Mouse (Mus musculus) adrenal gland, adult 8-10 months (tissue): ENCODE data around the gene Cd209a. TPM values are rescaled to one million over a fixed set of nuclear protein-coding genes. Genes with fewer than 3 reads are reported as not detected.
A peak's percentile ranks its signal among the peaks of the same experiment; 100 is the strongest.
"Not testable (repeated sequence)": the region's sequence is repeated elsewhere in the genome, so short reads cannot be mapped to it uniquely, and the experiment has no call there.

Experiments used
- DNase-seq: peaks from one replicate; pipeline ENCODE4 v3.0.0; 2022
- microRNA-seq, 2 experiments: library from miRNA; unstranded; fragments of <30 nt; microRNA quantifications; one replicate each; pipeline ENCODE4 v1.2.0; 2022
- total RNA-seq, 4 experiments: library from RNA; stranded (reverse); gene quantifications; 2 replicates each; pipeline ENCODE4 v1.2.4; 2022

Gene Cd209a
- 1 to 10 TPM in 2 of 4 experiments, under 1 TPM in 1, not detected in 1; 0.28 to 1.4 (median 1.2) TPM for total RNA-seq

DNA sequence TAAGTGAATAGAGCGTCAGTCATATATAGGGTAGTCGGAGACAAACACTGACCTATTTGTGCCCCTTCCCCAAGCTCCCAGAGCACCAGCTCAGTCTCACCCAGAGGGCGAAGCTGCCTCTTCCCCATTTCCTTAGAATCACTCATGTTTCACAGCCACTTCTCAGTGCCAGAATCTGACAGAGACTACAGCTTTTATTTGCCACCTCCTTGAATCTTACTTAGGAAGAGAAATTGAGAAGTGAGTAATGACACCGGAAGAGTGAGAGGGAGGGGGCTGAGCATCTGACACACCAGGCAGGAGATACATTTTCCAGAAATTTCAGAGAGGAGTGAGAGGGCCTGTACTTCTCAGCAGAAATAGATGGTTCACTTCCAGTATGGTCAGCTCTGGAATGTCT lies at the start of gene Cd209a:
Gene Cd209a, minus strand, starts transcription at position 224 of the 400 bp plus-strand sequence.
- DNase-seq, result no peak

DNA sequence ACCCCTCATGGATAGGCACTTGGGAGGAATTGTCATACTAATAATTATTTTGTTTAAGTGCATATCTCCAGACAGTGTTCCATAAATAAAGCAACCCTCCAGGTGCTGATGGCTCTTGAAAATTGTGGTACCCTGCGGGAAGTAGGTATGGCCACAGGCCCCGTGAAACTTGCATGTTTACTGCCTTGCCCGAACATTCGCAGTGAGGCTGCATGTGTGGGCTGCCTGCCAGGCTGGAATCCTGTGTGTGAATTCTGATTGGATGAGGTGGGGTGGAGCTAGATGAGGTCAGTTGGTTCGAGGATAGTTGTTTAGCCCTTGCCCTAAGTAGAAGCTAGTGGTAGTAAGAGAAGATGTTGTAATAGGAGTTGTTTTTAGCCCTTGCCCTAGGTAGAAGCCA lies 19.9 kb upstream of the Cd209a start:
- not testable (repeated sequence) for DNase-seq

DNA sequence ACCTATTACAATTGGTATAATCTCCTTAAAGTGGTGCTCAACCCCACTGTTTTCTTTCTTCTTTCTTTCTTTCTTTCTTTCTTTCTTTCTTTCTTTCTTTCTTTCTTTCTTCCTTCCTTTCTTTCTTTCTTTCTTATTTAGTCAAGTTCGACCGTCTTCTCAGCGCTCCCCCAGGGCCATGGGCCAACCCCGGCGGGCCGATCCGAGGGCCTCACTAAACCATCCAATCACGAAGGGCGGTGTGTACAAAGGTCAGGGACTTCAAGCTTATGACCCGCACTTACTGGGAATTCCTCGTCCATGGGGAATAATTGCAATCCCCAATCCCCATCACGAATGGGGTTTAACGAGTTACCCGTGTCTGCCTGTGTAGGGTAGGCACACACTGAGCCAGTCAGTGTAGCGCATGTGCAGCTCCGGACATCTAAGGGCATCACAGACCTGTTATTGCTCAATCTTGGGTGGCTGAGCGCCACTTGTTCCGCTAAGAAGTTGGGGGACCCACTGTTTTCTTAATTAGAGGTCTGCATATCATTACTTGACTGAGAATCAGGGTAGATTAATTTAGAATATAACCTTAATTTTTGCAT lies 5.6 kb upstream of the Cd209a start:
- no peak for DNase-seq

DNA sequence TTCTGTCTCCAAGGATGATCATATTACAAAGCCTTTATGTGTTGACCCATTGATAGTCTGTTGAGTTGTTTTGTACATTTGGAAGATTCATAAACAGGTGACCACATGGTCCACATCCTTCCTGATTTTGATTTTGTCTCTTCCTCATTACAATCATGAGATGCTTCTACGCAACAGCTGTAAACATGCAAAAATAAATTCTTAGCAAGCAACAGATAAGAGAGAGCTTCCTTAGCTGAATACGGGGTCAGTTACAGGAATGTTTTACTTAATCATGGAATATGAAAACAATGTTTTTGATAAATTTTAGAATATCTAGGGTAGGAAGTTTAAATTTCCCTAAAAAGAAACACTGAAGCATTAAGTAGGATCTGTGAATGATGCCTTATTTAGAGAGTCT lies 11.8 kb downstream of the Cd209a start:
- no peak for DNase-seq

DNA sequence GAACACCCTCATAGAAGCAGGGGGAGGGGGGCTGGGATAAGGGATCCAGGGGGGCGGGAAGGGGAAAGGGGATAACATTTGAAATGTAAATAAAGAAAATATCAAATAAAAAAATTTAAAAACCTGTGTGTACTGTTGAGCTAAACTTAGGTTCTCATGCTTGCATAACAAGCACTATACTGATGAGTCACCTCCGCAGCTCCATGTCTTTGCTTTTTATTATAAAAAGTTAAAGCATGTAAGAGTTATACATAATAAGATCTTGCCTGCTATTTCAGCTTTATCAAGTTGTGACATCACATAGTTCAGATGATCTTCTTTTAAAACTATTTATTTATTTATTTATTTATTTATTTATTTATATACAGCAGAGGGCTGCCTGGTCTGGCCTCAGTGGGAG lies 13.2 kb downstream of the Cd209a start:
- DNase-seq, result no peak

DNA sequence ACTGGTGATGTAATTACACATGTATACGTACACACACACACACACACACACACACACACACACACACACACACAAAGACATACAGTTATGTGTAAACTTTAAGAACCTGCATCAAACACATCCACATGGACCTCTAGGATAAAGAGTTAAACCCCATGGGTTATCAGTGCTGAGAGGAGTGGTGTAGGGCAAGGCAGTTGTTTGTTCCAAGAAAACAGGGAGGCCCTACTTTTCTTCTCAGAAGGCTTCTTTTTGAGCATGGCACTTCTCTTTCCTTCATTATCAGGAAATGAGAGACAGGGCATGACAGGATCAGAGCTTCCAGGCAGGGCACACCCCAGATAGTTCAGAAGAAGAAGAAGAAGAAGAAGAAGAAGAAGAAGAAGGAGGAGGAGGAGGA lies 14.7 kb downstream of the Cd209a start:
- no peak for DNase-seq

DNA sequence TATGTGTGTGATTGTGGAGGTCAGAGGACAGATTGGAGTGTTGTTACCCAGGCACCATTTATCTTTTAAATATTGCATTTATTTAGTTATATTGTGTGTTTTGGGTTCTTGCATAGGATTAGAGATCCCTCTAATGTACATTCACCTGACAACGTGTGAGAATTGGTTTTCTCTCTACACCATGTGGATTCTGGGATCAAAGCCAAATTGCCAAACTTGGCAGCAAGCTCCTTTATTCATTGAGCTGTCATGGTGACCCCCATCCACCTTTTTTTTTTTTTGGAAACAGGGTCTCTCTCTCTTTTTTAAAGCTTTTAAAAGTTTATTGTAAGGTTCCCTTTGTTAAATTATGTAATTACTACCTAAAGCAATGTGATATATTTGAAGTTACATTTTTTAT lies 27.7 kb downstream of the Cd209a start:
- DNase-seq, result no peak

DNA sequence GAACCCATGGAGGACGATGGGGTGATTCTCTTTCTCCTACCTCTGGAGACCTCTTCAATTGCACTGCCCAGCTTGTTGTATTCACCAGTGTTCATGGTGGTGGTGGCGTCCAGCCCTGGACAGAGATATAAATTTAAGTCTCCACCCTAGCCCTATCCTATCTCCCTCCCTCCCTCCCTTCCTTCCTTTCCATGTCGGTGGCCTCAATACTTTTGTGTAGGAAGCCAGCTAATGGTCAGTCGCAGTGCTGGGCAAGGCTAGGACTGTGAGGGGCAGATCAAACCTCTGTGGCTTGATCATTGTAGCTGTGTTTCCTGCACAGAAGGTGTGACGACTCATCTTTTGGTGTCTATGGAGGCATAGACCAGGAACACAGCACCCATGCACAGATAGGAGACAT lies 28.2 kb downstream of the Cd209a start, which contains the start of gene Clec4g:
Gene Clec4g, minus strand, starts transcription at position 101 of the 400 bp plus-strand sequence.
- DNase-seq, result no peak

DNA sequence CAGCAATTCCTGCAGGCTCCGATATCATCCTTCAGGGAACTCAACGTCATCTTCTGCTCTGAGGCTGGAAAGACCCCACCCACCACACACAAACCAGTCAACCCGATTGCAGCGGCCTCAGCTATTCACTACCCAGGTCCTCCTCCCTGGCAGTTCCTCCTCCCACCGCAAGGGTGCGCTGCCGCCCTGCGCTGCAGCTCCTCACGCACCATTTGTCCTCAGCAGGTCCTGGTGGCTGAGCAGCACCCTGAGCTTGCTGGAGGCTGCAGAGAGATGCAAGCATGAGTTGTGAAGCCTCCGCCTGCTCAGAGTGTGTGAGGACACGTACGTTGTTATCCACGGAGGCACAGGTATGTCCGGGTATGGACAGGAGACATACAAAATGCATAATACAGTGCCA lies 30.2 kb downstream of the Cd209a start:
- DNase-seq, result peak; percentile 32

DNA sequence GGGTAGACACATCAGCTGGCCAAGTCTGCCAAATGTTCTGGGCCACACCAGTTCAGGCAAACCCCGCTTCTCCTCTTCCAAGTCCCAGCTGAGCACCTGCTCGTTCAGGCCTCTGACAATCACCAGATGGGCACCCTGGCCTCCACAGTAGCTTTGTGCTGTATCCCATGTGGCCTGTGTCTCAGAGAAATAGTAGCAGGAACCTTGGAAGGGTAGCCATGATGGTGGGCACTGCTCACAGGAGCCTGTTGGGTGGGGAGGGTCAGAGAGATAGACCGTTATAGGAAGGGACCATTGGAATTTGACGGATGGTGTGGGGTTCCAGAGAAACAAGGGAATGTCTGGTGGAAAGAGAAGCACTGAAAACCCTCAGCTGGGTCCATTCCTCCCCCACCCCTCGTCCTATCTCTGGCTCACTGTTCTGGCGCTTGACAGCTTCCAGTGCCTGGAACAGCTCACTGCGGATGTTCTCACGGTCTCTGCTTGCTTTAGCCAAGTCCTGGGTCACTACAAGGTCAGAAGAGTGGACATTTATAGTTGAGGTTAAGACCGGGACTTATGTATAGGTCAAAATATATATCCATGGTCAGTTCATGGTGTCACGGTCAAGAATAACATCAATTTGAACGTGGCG lies 31.3 kb downstream of the Cd209a start:
- DNase-seq, result no peak

DNA sequence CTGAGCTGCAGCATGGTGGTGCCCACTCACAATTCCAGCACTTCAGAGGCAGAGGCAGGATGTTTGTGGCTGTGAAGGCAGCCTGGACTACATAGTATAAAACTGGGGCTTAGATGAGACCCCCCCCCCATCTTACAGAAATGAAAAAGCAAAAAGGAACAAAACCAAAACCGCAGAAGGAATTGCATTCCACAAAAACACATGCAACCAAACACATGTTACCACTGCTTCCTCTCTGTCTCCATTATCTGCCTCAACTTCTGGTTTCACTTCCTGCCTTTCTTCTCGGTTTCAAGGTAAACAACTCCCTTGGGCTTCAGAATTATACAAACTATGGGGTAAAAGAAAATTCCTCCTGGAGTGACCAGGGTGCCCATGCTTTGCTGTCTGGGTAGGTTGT lies 37.1 kb downstream of the Cd209a start:
- DNase-seq, result no peak

DNA sequence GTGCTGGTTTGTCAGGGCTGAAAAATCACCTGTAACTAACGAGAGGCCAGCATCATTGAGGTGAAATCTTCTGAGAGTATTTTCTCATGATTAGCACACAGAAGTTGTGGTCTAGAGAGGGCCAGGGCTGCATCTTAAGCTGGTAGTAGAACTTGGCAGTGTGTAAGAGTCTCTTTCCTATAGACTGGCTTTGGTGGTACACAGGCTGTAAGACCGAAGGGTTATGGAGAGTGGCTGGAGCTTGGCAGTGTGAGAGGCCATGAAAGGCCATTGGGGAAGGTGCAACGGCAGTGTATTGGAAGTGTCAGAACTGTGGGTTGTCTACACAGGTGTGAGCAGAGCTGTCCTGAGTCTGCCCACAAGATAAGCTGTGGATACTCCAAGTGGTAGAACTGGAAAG lies 38.5 kb downstream of the Cd209a start:
- DNase-seq, result no peak

DNA sequence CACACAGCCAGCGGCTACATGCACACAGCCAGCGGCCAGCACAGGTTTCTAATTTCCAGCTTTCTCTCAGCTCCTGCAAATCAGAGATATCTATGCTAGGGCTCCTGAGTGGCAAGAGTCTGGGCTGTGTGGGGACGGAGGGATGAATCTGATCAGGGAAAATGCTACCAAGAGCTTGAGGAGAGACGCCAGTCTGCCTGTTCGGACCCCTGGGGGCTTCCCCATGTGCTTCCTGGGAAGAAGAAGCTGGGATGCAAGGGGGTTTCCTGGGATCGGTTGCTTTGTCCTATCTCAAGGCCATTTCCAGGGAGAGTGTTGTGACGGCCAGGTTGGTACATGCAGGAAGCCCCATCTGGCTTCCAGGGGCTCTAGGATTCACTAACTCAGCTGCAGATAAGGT lies 41.2 kb downstream of the Cd209a start:
- DNase-seq, result no peak

DNA sequence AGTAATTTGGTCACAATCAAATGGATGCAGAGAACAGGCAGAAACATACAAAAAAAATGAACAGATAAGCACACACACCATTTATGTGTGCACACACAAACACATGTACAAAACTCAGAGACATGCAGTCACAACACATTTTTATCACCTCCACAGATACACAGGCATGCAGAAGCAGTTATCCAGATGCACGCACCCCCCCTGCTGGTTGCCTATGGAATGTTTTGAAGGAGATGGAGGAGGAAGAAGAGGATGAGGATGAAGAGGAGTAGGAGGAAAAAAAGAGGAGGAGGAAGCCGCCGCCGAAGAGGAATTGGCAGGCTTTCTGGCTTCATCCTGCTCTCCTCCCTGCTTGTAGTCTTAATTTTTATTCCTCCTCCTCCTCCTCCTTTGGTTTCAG lies 43.1 kb downstream of the Cd209a start:
- DNase-seq, result no peak

DNA sequence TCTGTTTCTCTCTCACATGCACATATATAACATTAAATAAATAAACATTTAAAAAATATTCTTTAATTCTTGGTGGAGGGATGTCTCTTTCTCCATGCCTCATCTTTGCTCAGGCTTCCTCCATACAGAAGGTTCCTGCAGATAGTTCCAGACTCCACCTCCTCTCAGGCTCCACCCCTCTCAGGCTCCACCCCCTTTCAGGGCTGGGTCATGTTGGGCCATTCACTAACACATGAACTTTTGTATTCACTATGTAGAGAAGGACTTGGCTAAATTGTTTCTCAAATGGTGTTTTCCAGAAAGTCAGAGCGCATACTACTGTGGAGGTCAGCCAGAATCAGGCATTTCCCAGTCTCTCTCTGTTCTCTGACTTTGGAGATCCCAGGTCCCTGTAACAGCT lies 47.3 kb downstream of the Cd209a start:
- no peak for DNase-seq

DNA sequence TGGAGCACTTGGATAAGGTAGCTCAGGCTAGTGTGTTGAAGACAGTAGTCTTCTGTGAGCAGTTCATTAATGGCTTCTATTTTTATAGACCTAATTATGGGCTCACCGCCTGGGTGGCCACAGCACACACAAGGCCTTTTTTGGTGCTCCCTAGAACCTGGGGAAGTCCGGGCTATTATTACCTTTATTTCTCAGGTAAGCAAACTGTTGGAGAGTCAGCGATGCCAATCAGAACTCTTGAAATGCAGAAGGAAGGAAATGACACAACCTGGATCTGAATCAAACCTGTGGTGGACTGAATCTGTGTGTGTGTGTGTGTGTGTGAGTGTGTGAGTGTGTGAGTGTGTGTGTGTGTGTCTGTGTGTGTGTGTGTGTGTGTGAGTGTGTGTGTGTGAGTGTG lies 54.7 kb downstream of the Cd209a start, which contains the start of gene Fcer2a:
Gene Fcer2a, minus strand, starts transcription at position 55 of the 400 bp plus-strand sequence.
- no peak for DNase-seq

Small RNA genes within 50 kb of the gene (microRNA-seq; reads per million reads assigned to microRNA genes)
- gene Gm24934, result 0 reads per million in 2 experiments

Other genes starting within 250 kb of the Cd209a start
- 10 to 100 TPM; 45.0 to 82.0 (median 60.3) TPM for gene Mcoln1, start 248.5 kb downstream of the Cd209a start, total RNA-seq
- gene Pnpla6, start 233.6 kb downstream of the Cd209a start, total RNA-seq, result 10 to 100 TPM; 49.3 to 73.9 (median 63.2) TPM
- gene C330021F23Rik, start 181.0 kb downstream of the Cd209a start, total RNA-seq, result not detected
- 10 to 100 TPM in 2 of 4 experiments, 1 to 10 TPM in 2; 4.7 to 15.5 (median 10.0) TPM for gene Camsap3, start 161.7 kb downstream of the Cd209a start, total RNA-seq
- gene Xab2, start 127.7 kb downstream of the Cd209a start, total RNA-seq, result 10 to 100 TPM; 37.2 to 44.3 (median 42.5) TPM
- 100 to 1,000 TPM in 1 of 4 experiments, 10 to 100 TPM in 3; 86.7 to 108 (median 94.2) TPM for gene Pet100, start 127.4 kb downstream of the Cd209a start, total RNA-seq
- not detected for gene Pcp2, start 123.4 kb downstream of the Cd209a start, total RNA-seq
- 100 to 1,000 TPM in 2 of 4 experiments, 10 to 100 TPM in 2; 76.2 to 107 (median 99.8) TPM for gene Stxbp2, start 118.0 kb downstream of the Cd209a start, total RNA-seq
- gene Retn, start 93.2 kb downstream of the Cd209a start, total RNA-seq, result 100 to 1,000 TPM in 3 of 4 experiments, 10 to 100 TPM in 1; 50.2 to 152 (median 108) TPM
- gene Mcemp1, start 83.2 kb downstream of the Cd209a start, total RNA-seq, result under 1 TPM in 3 of 4 experiments, not detected in 1; 0.17 to 0.40 (median 0.26) TPM
- gene Fcor, start 76.6 kb downstream of the Cd209a start, total RNA-seq, result 10 to 100 TPM in 3 of 4 experiments, 1 to 10 TPM in 1; 8.1 to 26.3 (median 22.4) TPM
- gene Trappc5, start 72.7 kb downstream of the Cd209a start, total RNA-seq, result 10 to 100 TPM; 21.0 to 23.6 (median 22.5) TPM
- gene Fcer2a, start 54.8 kb downstream of the Cd209a start, total RNA-seq, result under 1 TPM; 0.12 to 0.54 (median 0.45) TPM
- not detected for gene Clec4g, start 28.3 kb downstream of the Cd209a start, total RNA-seq
- gene Cd209e, start 105.3 kb upstream of the Cd209a start, total RNA-seq, result not detected
- 1 to 10 TPM in 3 of 4 experiments, under 1 TPM in 1; 0.73 to 2.2 (median 1.4) TPM for gene Cd209d, start 129.6 kb upstream of the Cd209a start, total RNA-seq
- gene Cd209b, start 177.9 kb upstream of the Cd209a start, total RNA-seq, result 1 to 10 TPM; 1.1 to 2.3 (median 1.7) TPM
- gene Cd209c, start 205.8 kb upstream of the Cd209a start, total RNA-seq, result 1 to 10 TPM in 2 of 4 experiments, under 1 TPM in 1, not detected in 1; 0.78 to 1.7 (median 1.1) TPM